Mouse (Mus musculus): ENCODE results near the gene Fgf6. TPM values are rescaled to one million over a fixed set of nuclear protein-coding genes. Genes with fewer than 3 reads are reported as not detected.

Gene Fgf6
- 0.08 and 0.11 TPM in 2 replicates for polyA plus RNA-seq (2015; fragmentation: Nextera tagmentation; extraction: Ambion mirVana)

- no peak within 1 kb of the TSS for H3K9ac ChIP-seq
- no peak within 1 kb of the TSS for H3K27ac ChIP-seq
- peak within 1 kb of the TSS; percentile 0; the same call in 1 of the 2 replicates for H3K4me2 ChIP-seq
- no peaks in the 10 kb centered on the region for H3K36me3 ChIP-seq
- H3K4me3 ChIP-seq: no peak within 1 kb of the TSS
- 60% methylated on average over 26 of the region's 26 CpGs for WGBS
- no peaks in the 10 kb centered on the region for H3K27me3 ChIP-seq
- peaks cover 11% of the 10 kb centered on the region for H3K4me1 ChIP-seq (replicated peaks)
- H3K9me3 ChIP-seq (replicated peaks): no peaks in the 10 kb centered on the region
- no peak for ATAC-seq (replicated peaks; ENCODE audit: insufficient number of reproducible peaks, insufficient read depth, low FRiP score, low read depth)
Measured at GRCm38 (mm10) chr6:127014906-127015770, at the start of gene Fgf6. Gene Fgf6 (plus strand): TSS chr6:127015586.

DNA sequence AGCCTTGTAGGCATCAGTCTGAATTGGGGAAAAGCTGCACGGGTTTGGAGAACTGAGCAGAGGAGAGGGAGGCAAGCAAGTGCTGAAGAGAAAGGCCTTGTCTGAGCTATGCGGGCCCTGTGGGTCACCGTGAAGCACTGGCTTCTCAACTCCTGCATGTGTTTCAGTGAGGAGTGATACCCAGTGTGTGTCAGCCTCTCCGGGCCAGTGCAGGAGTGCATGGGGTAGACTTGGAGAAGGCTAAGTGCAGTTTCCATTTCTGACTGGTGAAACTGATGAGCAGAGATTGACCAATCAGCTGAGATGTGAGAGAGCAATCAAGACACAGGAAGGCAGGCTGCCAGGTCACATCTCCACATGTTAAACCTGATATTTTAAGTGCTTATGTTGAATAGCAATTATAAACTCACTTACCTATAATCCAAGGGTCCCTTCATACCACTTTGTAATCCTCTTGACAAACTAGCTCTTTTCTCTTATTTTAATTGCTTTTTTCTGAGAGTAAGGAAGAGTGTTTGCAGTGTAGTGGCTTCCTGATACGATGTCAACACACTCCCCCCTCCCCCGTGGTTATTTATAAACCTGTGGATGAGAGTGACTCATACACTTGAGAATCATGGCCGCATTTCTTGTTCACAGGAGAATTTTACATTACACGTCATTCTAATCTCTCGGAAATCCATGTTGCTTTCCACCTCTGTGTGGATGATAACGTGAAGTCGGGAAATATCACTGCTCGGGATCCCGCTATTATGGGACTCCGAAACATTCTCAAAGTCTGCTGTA lies 49.0 kb upstream of the Fgf6 start:
- Histone ChIP-seq H3K9ac (no peak overlapping the region), H3K9me3 (replicated peaks) (no peaks in the 10 kb centered on the region), H3K4me2 (peak overlapping the region; percentile 29), H3K36me3 (0 out of 2 replicates have a peak, but pooled peaks cover 6% of the 10 kb centered on the region), H3K4me1 (replicated peaks) (peaks cover 25% of the 10 kb centered on the region), H3K27me3 (no peaks in the 10 kb centered on the region), H3K4me3 (no peak overlapping the region), H3K27ac (peak overlapping the region; percentile 77)
- peak; percentile 60 for ATAC-seq (replicated peaks; ENCODE audit: insufficient number of reproducible peaks, insufficient read depth, low FRiP score, low read depth)
- 46% methylated on average over 14 of the region's 14 CpGs for WGBS

- no peak overlapping the region for H3K4me2 ChIP-seq
- no peak overlapping the region for H3K9ac ChIP-seq
- H3K36me3 ChIP-seq: no peaks in the 10 kb centered on the region
- H3K27ac ChIP-seq: peak overlapping the region; percentile 32
- WGBS: 26% methylated on average over 5 of the region's 5 CpGs
- no peak for ATAC-seq (replicated peaks; ENCODE audit: insufficient number of reproducible peaks, insufficient read depth, low FRiP score, low read depth)
- peaks cover 5% of the 10 kb centered on the region; the same call in 1 of the 2 replicates for H3K4me1 ChIP-seq (replicated peaks)
- H3K27me3 ChIP-seq: no peaks in the 10 kb centered on the region
- H3K4me3 ChIP-seq: no peak overlapping the region
- H3K9me3 ChIP-seq (replicated peaks): no peaks in the 10 kb centered on the region
Measured at GRCm38 (mm10) chr6:126981539-126982234, 33.7 kb upstream of the Fgf6 start.

GRCm38 (mm10) chr6:126993676-126994075 lies 21.7 kb upstream of the Fgf6 start:
- H3K4me1 ChIP-seq (replicated peaks): no peaks in the 10 kb centered on the region
- no peak overlapping the region for H3K4me2 ChIP-seq
- no peaks in the 10 kb centered on the region for H3K27me3 ChIP-seq
- no peak overlapping the region for H3K4me3 ChIP-seq
- no peak overlapping the region for H3K9ac ChIP-seq
- 65% methylated on average over 2 of the region's 2 CpGs for WGBS
- no peak for ATAC-seq (replicated peaks; ENCODE audit: insufficient number of reproducible peaks, insufficient read depth, low FRiP score, low read depth)
- H3K9me3 ChIP-seq (replicated peaks): no peaks in the 10 kb centered on the region
- H3K36me3 ChIP-seq: no peaks in the 10 kb centered on the region
- no peak overlapping the region for H3K27ac ChIP-seq

DNA sequence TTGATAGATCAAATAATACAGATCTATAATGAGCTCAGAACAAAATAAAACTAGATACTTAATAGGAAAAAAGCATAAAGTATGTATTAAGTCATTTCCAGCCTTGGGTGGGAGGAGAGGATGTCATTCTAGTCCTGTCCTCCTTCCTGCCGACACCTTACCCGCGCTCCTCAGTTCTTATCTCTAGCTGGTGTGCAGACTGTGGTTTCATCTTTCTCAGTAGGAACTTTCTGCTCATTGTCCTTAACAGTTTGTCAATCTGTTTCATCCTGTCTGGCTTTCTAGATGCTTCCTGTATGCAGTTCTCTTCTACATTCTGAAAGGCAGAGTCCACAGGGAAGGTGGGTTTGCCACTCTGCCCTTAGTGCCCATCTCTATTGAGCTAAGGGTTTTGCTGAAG lies 19.9 kb upstream of the Fgf6 start:
- Histone ChIP-seq H3K4me1 (replicated peaks) (no peaks in the 10 kb centered on the region), H3K4me2 (no peak overlapping the region), H3K36me3 (no peaks in the 10 kb centered on the region), H3K9me3 (replicated peaks) (no peaks in the 10 kb centered on the region), H3K27me3 (no peaks in the 10 kb centered on the region), H3K4me3 (no peak overlapping the region), H3K27ac (no peak overlapping the region), H3K9ac (no peak overlapping the region)
- no peak for ATAC-seq (replicated peaks; ENCODE audit: insufficient number of reproducible peaks, insufficient read depth, low FRiP score, low read depth)
- WGBS: 47% methylated on average over 3 of the region's 3 CpGs

DNA sequence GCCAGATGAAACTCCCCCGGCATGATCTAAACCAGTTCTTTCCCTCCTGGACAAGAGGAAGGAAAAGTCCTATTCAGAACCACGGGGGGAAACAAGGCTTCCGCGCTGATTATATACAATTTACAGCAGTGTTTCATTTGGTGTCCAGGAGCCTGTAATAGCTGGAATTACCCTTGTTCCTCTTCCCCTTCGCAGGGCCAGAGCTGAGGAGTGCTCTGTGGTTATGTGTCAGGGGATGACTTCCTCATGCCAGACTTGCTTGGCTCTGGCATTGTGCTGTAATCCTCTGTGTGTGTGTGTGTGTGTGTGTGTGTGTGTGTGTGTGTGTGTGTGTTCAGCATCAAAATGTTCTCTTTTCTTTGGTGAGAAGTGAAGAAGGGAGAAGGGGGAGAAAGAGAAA lies 19.0 kb upstream of the Fgf6 start:
- ATAC-seq (replicated peaks; ENCODE audit: insufficient number of reproducible peaks, insufficient read depth, low FRiP score, low read depth): no peak

GRCm38 (mm10) chr6:127005646-127006045 lies 9.7 kb upstream of the Fgf6 start:
- Histone ChIP-seq H3K27ac (no peak overlapping the region), H3K4me1 (replicated peaks) (no peaks in the 10 kb centered on the region), H3K27me3 (no peaks in the 10 kb centered on the region), H3K4me2 (no peak overlapping the region), H3K9me3 (replicated peaks) (no peaks in the 10 kb centered on the region), H3K36me3 (no peaks in the 10 kb centered on the region), H3K4me3 (no peak overlapping the region), H3K9ac (no peak overlapping the region)
- no peak for ATAC-seq (replicated peaks; ENCODE audit: insufficient number of reproducible peaks, insufficient read depth, low FRiP score, low read depth)
- 84% methylated on average over 3 of the region's 3 CpGs for WGBS

More for the DNA sequence above, 19.0 kb upstream of the Fgf6 start:
- Histone ChIP-seq H3K27ac (0 out of 2 replicates have a peak overlapping the region, but pooled peaks have one; percentile 7), H3K9ac (no peak overlapping the region), H3K4me2 (no peak overlapping the region), H3K36me3 (no peaks in the 10 kb centered on the region), H3K4me1 (replicated peaks) (no peaks in the 10 kb centered on the region), H3K4me3 (no peak overlapping the region), H3K9me3 (replicated peaks) (no peaks in the 10 kb centered on the region), H3K27me3 (no peaks in the 10 kb centered on the region)
- WGBS: 59% methylated on average over 5 of the region's 5 CpGs

DNA sequence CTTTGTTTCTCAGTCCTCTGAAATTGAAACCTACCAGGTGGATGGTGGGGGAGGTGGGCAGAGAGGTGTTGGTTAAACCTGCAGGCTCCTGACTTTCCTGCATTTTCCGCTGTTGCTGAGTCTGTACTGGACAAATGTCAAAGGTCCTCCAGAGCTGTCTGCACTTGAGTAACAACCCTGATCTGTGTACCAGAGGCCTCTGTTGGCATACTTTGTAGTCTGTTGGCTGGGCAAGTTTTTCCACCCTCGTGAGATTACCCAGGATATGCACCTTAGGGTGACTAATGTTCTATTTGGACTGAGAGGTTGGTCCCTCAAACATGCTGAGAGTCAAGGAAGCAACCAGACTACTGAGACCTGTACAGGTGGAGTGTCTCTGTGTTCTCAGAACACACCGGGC lies 8.8 kb upstream of the Fgf6 start:
- no peaks in the 10 kb centered on the region for H3K9me3 ChIP-seq (replicated peaks)
- H3K9ac ChIP-seq: no peak overlapping the region
- no peak overlapping the region for H3K27ac ChIP-seq
- no peaks in the 10 kb centered on the region for H3K4me1 ChIP-seq (replicated peaks)
- no peak overlapping the region for H3K4me3 ChIP-seq
- ATAC-seq (replicated peaks; ENCODE audit: insufficient number of reproducible peaks, insufficient read depth, low FRiP score, low read depth): no peak
- WGBS: 72% methylated on average over 3 of the region's 3 CpGs
- no peaks in the 10 kb centered on the region for H3K27me3 ChIP-seq
- no peak overlapping the region for H3K4me2 ChIP-seq
- no peaks in the 10 kb centered on the region for H3K36me3 ChIP-seq

DNA sequence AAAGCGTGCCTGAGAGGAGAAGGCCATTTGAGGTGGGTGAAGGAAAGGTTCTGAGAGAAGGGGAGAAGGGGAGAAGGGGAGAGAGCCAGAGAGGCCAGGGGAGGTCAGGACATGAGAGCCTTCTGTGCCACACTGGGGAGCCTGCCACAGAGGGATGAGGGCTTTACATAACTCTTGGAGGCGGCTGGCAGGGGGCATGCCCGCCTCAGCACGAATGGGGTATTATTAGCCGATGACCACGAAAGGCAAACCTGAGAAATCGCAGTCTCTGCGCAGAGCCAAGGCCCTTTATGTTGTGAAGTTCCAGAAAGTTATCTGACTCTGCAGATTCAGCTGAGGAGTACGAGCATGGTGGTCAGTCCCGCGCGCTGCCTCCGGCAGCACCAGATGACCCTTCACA lies 5.4 kb upstream of the Fgf6 start:
- Histone ChIP-seq H3K4me3 (no peak overlapping the region), H3K27me3 (no peaks in the 10 kb centered on the region)
- WGBS: 86% methylated on average over 13 of the region's 13 CpGs

DNA sequence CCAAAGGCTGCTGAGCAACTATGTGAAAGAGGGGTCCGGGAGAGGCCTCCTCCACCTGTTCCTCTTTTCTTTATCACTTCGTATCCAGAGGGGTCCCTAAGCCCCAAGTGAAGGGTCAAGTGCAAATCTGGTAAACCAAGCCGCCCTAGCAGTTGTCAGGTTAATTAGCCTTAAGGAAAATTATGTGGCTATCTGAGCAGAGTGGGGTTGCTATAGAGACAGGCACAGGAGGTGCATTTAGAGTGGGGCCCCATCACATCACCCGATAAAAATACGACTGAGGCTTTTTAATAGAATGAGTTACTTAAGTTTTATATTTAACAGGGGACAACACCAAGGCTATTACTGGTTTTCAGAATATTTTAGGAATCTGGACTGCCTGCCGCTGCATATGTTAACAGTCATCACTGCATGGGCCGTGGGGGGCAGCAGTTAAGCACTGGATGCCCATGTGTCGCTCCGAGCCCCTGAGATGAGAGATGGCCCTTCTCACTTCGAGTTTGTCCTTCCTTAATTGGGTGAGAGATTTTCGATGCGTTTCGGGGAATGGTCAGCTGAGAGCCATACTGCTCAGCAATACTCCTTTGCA lies 3.3 kb upstream of the Fgf6 start:
- Histone ChIP-seq H3K27me3 (no peaks in the 10 kb centered on the region), H3K4me2 (no peak overlapping the region), H3K4me1 (replicated peaks) (peaks cover 4% of the 10 kb centered on the region; the same call in 1 of the 2 replicates), H3K36me3 (no peaks in the 10 kb centered on the region), H3K27ac (no peak overlapping the region), H3K4me3 (no peak overlapping the region), H3K9me3 (replicated peaks) (no peaks in the 10 kb centered on the region), H3K9ac (no peak overlapping the region)
- WGBS: 81% methylated on average over 13 of the region's 13 CpGs
- no peak for ATAC-seq (replicated peaks; ENCODE audit: insufficient number of reproducible peaks, insufficient read depth, low FRiP score, low read depth)

More for the DNA sequence above, 5.4 kb upstream of the Fgf6 start:
- H3K9me3 ChIP-seq (replicated peaks): no peaks in the 10 kb centered on the region
- peaks cover 3% of the 10 kb centered on the region; the same call in 1 of the 2 replicates for H3K4me1 ChIP-seq (replicated peaks)
- no peak overlapping the region for H3K27ac ChIP-seq
- H3K9ac ChIP-seq: no peak overlapping the region
- no peaks in the 10 kb centered on the region for H3K36me3 ChIP-seq
- H3K4me2 ChIP-seq: no peak overlapping the region
- no peak for ATAC-seq (replicated peaks; ENCODE audit: insufficient number of reproducible peaks, insufficient read depth, low FRiP score, low read depth)

DNA sequence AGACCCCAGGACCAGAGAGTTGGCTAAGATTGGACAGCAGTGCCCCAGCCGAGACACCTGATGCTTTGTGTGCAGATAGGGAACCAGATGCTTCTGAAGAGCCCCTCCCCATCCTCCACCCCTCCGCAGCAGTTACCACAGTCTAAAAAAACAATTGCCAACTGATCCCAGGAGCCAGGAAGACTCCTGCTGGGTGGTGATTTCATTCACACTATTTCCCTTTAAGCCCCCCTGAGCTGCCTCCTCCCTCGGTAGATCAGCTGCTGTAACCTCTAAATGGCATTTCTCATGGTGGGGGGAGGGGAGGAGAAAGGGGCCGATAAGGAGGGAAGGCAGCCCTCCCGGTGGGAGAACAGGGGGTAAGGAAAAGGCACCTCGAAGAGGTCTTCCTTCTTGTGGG lies 3.9 kb downstream of the Fgf6 start:
- 0 out of 2 replicates have a peak, but pooled peaks cover 3% of the 10 kb centered on the region for H3K27me3 ChIP-seq
- H3K4me3 ChIP-seq: no peak overlapping the region
- ATAC-seq (replicated peaks; ENCODE audit: insufficient number of reproducible peaks, insufficient read depth, low FRiP score, low read depth): no peak
- no peaks in the 10 kb centered on the region for H3K9me3 ChIP-seq (replicated peaks)
- H3K4me2 ChIP-seq: no peak overlapping the region
- H3K9ac ChIP-seq: no peak overlapping the region
- peaks cover 11% of the 10 kb centered on the region for H3K4me1 ChIP-seq (replicated peaks)
- 5% methylated on average over 6 of the region's 6 CpGs for whole genome bisulfite sequencing
- no peaks in the 10 kb centered on the region for H3K36me3 ChIP-seq
- H3K27ac ChIP-seq: no peak overlapping the region
